Mouse (Mus musculus) heart, adult 11 months (tissue): ENCODE measurements around the gene Gnaq.

Experiments used
- DNase-seq: peaks from one replicate; pipeline ENCODE4 v3.0.0; 2022

The Gnaq gene

GRCm38 (mm10) chr19:16132791-16132864 is at the start of gene Gnaq:
Gnaq (plus strand) TSS chr19:16132831.
- no peak for DNase-seq

GRCm38 (mm10) chr19:16083981-16084630 is 48.5 kb upstream of the Gnaq start:
- DNase-seq, result peak; percentile 96

DNA sequence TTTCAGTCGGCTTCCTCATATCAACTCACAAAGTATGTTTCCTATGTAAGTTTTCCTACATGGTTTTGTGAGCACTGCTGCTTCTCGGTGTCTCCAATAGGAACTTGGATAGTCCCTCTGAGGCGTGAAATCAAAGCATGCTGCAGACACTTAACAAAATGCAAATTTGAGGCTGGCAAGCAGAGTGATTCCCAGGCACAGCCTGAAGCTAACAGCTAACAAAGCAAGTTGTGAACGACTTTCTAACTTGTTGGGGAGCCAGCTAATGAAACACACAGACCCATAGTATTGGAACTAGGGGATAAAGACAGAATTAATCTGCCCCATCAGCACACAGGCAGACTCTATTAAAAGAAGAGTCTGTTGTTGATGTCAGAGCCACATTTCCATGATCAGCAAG is 47.4 kb upstream of the Gnaq start:
- peak; percentile 61 for DNase-seq

DNA sequence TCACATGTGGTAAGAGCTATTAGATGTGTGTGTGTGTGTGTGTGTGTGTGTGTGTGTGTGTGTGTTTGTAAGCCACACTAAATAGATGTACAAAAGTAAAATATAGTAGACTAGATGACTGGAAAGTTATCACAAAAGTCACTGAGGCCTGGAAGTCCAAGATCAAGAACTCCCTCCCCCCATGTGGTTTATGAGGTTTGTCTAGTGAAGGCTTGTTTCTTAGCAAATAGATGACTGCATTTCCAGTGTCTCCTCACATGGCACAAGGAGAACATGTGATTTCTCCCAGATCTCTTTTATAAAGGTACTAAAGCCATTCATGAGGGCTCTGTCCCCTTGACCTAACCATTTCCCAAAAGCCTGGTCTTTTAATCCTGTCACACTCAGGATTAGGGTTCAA is 46.5 kb upstream of the Gnaq start:
- DNase-seq, result peak; percentile 29

DNA sequence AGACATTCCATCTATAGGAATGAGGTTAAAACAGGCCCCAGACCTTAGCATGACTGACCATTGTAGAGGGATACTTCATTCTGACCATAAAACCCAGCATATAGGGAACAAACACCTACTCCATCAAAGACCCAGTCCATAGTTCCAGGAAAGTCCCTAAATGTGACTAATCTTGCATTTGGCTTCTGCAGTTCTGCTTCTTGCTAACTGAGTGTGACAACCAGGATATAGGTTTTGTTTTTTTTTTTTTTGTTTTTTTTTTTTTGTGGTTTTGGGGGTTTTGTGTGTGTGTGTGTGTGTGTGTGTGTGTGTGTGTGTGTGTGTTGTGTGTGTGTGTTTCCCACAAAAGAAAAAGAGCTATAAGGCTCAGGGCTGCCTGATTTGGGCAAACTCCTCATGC is 46.0 kb upstream of the Gnaq start:
- DNase-seq, result peak; percentile 43

DNA sequence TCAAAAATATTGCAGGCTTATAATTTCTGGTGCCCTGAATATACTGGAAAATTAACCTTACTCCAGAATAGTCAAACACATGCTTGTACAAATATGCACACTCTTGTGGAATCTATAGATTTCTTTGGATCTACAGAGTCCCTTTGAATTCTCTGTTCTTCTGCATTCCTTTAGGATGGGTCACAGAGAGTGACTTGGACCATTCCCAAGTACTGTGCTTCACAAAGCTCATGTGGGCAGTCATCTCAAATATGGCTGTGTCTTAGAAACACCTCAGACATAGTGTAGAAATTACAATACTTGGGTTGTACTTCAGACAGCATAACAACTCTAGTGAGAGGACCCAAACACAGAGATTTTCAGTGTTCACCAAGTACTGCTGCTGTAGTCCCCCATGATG is 45.2 kb upstream of the Gnaq start:
- no peak for DNase-seq

DNA sequence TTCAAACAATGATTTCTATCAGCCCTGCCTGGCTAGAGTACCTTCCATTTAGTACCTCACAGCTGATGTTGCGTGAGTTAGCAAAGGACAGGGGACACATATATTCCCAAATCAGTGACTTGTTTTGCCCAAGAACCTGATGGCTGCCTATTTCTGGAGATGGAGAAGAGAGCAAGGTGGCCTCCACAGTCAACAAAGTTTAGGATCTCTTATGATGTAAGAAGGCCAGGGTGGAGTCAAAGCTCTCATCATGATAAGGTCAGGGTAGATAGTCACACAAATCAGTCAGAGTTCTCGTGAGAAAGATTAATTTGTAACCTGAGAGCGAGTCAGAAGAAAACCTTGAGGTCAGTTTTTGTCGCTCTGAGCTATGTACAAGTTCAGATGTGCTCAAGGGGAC is 39.0 kb upstream of the Gnaq start:
- peak; percentile 54 for DNase-seq

GRCm38 (mm10) chr19:16109901-16110300 is 22.7 kb upstream of the Gnaq start:
- DNase-seq, result no peak

DNA sequence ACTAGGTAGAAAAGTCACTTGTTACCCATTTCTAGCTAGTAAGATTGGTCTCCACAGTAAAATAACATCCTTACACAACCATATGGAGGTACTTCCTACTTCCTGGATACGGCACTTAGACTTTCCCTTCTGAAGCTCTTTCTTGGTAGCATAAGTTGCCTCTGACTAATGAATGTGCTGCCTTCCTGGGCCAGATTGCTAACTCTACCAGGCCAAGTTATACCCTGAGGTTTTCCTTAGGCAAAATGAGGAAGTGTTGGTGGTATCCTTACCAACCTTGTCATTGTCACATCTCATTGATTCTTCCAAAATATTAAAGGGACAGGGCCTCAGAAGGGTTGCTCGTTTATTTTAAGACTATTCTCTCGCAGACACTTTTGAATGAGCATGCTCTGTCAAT is 22.0 kb upstream of the Gnaq start:
- DNase-seq, result no peak

DNA sequence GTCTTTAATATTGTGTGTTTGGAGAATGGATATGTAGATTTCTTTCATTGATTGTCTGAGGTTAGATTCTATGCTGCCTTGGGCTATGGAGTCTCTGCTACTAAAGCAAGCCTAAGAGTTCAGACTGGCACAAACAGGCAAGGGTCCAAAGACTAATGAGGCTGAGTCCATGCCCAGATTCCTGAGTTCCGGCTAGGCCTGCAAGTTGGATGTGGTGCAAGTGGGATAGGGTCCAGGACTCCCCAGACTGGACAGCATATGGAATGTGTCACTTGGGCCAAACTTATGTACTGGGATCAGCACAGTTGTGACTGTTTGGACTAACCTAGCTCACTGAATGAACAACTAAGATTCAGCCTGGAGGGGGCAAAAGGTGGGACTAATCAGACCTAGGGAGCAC is 19.3 kb upstream of the Gnaq start:
- peak; percentile 92 for DNase-seq

DNA sequence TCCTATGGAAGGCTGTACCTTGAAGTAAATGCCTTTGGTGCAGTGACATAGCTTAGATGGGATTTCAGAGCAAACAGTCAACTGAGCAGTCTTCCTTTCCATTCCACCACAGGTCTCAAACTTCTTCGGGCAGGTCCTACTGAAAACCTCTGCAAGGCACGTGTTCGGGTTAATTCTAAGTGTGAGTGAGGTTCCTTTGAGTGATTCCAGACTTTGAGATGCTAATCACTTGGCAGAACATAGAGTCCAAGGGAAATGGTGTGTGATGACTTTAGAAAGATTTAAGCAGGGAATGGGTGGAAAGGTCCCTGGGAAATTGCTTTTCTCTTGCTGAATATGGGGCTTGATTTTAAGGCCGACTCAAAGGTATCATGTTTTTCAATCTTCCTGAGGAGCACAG is 14.2 kb upstream of the Gnaq start:
- DNase-seq, result no peak

DNA sequence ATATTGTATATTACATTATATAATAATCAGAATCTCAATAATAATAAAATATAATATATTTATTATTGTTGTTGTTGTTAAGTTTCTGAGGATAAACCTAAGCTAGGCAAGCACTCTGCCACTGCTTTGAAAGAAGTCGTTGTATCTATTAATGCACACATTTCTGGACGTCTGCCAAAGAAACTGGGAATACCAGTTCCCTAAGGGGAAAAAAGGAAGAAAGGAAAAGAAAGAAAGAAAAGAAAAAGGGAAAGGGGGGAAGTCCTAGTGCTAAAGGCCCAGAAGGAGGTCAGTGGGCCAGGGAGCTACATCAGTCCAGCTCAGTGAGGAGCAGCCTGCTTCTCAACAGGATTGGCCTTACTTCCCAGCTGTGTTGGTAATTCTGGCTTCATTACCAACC is 11.3 kb upstream of the Gnaq start:
- peak; percentile 15 for DNase-seq

GRCm38 (mm10) chr19:16128715-16129114 is 3.9 kb upstream of the Gnaq start:
- DNase-seq, result peak; percentile 85

DNA sequence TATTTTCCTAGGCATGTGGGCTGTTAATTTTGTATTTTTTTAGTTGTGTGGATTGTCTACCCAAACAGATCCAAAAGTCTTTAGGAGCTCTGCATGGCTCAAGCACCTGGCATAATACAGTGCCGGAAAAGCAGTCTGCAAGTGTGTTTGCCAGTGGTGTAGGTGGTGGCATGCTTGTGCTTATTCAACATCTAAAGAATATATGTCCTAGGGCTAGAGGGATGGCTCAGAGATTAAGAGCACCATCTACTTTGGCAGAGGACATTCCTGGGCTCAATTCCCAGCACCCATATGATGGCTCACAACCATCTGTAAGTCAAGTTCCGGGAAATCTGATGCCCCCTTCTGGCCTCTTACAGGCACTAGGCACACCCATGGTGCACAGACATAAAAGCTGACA is 3.5 kb upstream of the Gnaq start:
- peak; percentile 71 for DNase-seq

DNA sequence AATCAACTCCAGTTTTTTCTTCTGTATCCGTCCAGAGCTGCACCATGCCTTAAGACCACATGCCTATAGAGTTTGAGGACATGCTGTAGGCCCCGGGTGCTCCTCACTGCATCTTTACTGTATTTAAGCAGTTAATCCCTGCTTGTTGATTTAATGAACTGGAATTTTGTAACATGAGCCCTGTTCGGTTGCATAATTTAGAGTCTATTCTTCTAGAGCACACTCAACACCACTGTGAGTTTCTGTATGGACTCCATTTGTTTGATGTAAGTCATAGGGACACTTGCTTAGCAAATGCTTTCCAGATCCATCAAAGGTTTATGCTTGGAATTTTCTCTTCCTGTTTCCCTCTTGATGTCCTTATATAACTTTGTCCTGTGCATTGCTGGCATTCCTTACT is 2.2 kb upstream of the Gnaq start:
- DNase-seq, result peak; percentile 53

- DNase-seq, result no peak
Measured at GRCm38 (mm10) chr19:16131831-16132230, 800 bp upstream of the Gnaq start.

DNA sequence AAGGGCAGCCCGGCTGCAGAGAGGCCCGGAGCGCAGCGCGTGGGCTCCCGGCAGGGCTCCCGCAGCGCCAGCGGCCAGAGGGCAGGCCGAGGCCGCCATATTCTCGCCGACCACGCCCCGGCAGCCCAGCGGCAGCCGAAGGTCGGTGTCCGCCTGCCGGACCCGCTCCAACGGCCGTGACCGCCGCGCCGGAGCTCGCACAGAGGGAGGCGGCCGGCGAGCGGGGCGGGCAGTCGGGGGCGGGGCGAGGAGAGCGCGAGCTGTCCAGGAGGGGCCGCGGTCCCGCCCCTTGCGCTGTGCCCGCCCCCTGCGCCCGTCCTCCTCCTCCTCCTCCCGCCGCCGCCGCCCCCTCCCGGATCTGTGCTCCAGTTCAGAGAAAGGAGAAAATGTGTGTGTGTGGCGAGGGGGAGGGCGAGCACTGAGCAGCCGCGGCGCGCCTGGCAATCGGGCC is 266 bp upstream of the Gnaq start:
- DNase-seq, result peak; percentile 99

GRCm38 (mm10) chr19:16132865-16133720 is 462 bp downstream of the Gnaq start:
- DNase-seq, result peak; percentile 98

DNA sequence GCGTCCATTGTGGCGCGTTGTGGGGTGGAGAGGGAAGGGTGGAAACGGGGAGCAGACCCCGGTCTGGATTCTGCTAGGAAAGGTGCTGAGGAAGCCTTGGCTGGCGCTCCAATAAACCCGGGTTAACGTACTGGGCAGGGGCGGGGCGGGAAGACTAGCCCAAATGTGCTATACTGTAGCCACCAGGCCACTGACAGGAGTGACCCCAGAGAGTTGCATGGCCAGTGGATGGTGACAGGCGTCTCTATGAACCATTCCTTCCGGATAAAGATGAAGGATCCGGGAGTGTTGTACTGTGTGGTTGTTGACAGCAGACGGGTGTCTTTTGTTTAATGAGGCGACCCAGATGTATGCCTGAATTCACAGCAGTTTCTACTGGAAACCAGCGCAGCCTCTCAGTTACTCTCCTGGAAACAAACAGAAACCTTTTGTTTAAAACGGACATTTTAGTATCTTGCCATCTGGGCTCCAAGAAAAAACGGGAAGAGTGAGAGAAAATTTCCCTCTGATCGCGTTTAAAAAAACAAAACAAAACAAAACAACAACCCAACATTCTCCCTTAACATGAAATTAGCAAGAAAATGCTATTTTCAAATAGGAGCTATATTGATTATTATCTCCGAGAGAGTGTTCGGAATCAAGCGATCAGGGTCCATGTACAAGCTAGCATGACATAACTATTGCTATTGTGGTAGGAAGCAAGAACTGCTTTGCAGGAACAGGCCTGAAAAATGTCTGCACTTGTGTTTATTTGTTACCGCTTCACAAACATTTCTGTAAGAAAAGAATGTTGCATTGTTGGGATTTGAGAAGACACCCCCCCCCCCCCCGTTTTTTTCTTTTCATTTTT is 1.3 kb downstream of the Gnaq start:
- DNase-seq, result peak; percentile 98

- DNase-seq, result peak; percentile 91
Measured at GRCm38 (mm10) chr19:16138064-16138580, 5.5 kb downstream of the Gnaq start.

DNA sequence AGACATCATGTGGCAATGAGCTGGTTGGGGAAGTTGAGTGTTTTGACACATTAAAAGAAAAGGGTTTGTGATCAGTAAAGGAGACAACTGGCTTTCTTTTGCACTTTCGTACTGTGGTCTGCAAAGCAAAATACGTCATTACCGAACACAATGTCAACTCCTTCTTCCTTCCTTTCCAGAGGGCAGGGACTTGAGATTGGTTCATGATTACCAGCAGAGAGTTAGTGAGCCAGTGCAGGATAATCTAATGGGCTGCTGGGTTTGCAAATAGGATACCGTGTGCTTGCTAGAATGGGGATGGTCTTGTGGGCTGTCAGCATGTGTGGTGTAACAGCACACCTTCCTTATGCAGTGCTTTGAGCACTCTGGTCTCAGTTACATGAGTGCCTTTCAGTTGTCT is 8.1 kb downstream of the Gnaq start:
- peak; percentile 93 for DNase-seq

- DNase-seq, result peak; percentile 94
Measured at GRCm38 (mm10) chr19:16141857-16142256, 9.2 kb downstream of the Gnaq start.

DNA sequence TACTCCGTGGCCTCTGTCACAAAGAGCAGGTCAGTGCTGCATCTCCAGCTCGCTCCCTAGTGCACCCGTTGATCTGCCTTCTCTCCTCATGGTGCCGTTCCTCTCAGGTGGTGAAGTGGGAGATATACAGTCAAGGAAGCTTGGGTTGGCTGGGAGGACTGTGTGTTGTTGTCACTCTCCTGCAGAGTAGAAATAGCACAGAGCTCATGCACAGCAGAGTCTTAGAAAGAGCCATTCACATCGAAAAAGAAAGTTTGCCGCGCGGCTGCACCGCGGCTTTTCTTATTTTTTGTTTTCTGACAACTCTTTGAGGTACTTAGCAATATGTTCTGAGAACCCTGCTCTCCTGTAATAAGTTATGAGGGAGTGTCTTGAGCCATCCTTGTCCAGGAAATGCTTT is 10.4 kb downstream of the Gnaq start:
- peak; percentile 90 for DNase-seq

DNA sequence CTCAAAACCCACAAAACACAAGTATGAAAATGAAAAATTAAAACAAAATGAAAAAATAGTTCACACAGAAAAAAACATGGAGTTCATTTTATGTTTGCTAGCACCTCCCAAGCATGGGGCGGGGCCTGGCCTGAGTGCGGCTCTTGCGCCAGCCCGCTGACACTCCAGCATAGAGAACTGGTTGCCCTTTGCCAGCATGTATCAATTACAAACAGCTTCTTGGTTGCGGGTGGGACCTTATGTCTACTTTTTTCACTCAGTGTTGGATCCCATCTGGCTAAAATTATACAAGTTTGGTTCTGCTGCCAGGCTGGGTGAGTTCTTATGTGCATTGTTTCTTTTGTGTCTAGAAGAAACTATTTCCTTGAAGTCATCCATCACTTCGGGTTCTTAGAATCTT is 14.8 kb downstream of the Gnaq start:
- DNase-seq, result peak; percentile 80
